Mouse (Mus musculus): ENCODE results near the gene Mta2.

DNA sequence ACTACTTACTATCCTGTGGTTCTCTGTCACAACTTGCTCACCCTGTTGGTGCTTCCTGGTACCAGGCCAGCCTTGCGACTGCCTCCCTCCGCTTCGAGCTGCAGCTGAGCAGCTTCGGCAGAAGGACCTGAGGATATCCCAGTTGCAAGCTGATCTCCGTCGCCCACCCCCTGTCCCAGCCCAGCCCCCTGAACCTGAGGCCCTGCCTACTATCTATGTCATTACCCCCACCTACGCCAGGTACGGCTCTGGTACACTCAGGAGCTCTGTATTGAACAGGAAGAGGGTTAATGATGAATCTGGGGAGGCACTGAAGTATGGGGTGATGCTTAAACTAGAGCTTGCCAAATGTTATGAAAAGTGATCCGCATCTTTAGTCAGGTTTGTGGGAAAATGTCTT is 19.9 kb upstream of the Mta2 start:
- TF ChIP-seq CTCF (IDR thresholded peaks at IDR 0.05; ENCODE audit: borderline replicate concordance, insufficient read depth, low read length) (no peak), POLR2A (IDR thresholded peaks at IDR 0.05; ENCODE audit: low read depth, low read length) (no peak)
